In genomic region chr7:65988249-65988648, GRCm38 (mm10) we compare ENCODE assay signal across 13 mouse cellular contexts.
"Had no signal": no experiment of that assay in that cellular context is flagged by ENCODE, and none has a peak within 500 bp of the region (broad histone marks: within the 10 kb centered on the region; RNA-seq: fewer than 3 reads in every experiment).

No protein-coding gene starts in this region.

- DNase-seq: gastrocnemius, adult 2 months; gastrocnemius, postnatal 10 days; gastrocnemius, postnatal 25 days; heart, adult 18-20 months; heart, postnatal 10 days; heart, postnatal 4 days; kidney, adult 11 months; kidney, adult 2 months; kidney, adult 9 months; kidney, postnatal 14 days; layer of hippocampus, adult 9-11 months; layer of hippocampus, postnatal 36 days; left cerebral cortex, postnatal 4 days had no signal
